Mouse (Mus musculus) c-Kit-negative CD71-positive TER-119-positive erythroid progenitor cells, embryonic 14.5 days (primary cell): Measurements from ENCODE around the gene Cd6.

Experiments used
- DNase-seq: peaks from one replicate; pipeline ENCODE4 v3.0.0-alpha.2; 2013; ENCODE audit warnings: low read depth, low spot score

Gene Cd6

DNA sequence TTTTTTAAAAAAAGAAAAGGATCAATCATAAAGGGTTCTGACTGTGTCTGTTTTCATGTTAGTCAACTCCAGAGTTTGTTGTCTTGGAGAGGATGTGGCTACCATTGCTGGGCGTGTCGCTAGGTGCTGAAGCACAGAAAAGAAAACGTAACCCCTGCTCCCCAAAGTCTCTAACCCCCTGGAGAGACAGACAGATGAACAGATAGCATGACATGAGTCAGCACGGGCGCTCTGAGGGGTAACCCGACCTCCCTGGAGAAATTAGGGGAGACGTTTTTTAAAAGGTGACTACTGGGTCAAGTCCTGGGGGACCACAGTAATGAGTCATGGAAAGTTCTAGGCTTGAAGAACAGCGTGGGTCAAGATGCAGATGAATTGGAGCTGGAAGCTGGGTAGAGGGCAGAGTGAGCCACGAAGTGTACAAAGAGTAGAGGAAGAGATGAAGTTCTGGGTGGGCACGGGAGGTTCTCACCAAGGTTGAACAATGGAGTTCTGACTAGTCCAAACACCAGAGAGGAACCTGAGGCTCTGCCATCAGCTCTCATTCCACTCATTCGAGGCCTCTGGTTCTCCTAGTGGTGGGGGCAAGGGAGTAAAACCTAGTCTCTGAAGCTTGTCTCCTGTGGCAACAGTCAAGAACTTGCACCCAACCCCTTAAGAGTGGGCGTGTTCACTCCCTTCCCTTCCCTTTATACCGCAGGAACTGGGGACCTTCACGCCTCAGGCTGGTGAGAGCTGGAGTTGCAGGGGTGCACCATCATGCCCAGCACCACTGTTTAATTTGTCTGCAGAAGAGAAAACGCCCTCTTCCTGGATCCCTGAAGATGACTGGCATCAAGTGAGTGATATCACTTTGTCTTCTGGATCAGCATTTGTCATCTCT is 9.4 kb upstream of the Cd6 start, which contains the start of gene Slc15a3:
TSS of gene Slc15a3 (plus strand) at position 718 of the 883 bp plus-strand sequence.
- no peak for DNase-seq

DNA sequence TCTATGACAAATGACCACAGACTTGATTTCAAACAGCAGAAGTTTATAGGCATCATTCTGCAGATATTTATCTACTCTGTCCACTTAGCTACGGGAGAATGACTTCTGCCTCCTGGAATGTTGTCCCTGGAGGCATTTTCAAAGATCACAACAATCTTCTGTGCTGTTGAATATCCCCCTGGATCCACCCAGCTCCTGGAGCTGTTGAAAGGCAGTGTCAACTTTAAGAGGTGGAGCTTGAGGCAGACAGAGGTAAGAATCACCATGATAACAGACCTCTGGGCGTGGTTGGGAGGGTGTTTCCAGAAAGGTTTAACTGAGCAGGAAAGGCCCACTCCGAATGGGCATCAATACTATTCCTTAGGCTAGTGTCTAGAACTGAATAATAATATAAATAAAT is 5.8 kb upstream of the Cd6 start:
- no peak for DNase-seq

DNA sequence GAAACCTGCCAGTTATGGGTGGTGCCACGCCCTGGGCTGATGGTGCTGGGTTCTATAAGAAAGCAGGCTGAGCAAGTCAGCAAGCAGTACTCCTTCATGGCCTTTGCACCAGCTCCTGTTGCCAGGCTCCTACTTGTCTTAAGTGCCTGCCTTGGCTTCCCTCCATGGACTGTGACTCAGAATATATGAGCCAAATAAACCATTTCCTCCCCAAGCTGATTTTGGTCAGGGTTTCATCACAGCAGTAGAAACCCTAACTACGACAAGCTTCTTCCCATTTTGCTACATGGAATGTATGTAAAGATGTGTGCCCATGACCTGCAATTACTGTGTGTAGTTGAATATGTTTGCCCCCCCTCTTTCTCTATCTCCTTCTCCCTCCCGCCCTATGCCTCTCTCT is 3.8 kb upstream of the Cd6 start:
- DNase-seq: no peak

DNA sequence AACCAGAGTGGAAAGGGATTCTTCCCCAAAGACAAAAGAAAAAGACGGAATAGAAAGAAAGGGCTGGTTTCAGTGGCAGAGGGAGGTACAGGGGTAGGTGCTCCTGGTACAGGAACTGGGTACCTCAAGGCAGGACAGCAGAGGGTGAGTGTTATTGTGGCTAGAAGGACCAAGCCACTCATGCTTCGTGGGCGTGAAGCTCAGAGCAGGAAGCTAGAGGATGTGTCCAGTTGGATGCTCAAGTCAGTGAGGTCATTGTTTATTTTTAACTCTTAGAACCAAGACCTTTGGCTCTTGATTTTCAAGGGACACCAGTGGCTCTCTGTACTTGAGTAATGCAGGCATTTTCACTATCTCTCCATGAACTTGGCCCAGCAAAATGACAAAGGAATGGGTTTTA is 2.2 kb upstream of the Cd6 start:
- no peak for DNase-seq

DNA sequence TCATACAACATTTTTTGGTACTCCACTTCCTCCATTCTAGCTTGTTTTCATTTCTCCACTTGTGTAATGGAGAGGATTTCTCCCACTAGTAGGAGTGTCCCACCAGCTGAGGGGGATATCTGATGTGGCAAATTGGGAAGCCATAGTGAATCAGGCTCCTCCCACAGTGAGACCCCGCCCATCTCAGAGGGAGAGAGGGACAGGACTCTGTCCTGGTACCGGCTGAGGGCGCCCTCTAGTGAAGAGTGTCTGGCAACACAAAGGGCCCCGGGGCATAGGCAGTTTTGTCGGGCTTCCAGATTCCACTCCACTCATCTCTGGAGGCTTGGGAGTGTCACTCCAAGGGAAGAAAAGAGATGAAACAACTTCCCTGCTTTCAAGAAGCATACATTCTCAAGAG is 1.6 kb upstream of the Cd6 start:
- DNase-seq: no peak

DNA sequence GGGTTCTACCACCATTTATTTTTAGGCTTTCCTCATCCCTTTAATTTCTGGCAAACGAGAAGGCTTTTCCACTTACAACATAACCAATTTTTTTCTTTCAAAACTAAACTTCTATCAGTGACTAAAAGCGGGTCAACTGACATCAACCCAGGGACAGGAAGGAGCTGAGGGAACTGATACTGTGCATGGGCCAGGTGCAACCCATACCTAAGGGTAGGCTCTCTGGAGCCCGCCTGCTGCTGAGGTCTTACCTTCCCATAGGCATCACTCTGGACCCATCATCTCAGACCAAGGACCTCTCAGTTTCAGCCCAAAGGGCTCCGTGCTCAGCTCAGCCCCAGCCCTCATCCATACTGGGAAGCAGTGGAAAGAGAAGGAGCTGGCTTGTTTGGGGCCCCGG is 1.5 kb downstream of the Cd6 start:
- no peak for DNase-seq

- DNase-seq: no peak
Measured at GRCm38 (mm10) chr19:10824061-10824460, 5.8 kb downstream of the Cd6 start.

DNA sequence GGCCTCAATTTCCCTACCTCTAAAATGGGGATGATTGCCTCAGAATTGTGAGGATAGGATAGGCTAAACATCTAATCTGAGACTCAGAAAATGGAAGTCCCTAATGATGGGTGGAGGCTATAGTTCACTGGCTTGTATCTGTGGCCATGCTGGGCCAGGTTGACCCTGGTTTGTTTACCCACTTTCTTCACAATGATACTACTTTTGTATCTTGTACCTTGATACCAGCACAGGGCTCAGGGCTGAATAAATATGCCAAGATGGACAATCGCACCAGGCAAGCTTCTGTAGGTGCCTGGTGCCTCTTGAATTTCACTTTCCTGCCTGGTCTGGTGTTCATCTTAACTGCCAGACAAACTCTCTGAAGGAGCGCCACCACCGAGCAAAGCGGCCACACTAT is 7.3 kb downstream of the Cd6 start:
- DNase-seq: no peak

DNA sequence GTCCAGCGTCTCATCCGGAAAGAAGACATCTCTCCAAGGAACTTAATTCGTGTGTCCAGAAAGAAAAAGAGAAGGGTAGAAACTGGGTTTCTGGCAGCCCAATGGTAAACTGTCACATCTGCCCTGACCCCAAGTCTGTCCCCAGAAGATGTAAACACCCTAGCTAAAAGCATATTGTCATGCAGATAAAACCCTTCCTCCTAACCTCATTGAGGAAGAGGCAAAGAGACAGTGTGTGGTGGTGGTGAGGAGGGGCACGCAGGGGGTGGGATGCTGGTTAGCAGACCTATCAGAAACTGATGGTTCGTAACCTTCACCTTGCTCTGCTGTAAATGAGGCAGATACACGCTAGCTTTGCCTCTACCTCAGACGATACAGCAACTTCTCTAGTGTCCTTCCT is 8.5 kb downstream of the Cd6 start:
- DNase-seq: no peak

DNA sequence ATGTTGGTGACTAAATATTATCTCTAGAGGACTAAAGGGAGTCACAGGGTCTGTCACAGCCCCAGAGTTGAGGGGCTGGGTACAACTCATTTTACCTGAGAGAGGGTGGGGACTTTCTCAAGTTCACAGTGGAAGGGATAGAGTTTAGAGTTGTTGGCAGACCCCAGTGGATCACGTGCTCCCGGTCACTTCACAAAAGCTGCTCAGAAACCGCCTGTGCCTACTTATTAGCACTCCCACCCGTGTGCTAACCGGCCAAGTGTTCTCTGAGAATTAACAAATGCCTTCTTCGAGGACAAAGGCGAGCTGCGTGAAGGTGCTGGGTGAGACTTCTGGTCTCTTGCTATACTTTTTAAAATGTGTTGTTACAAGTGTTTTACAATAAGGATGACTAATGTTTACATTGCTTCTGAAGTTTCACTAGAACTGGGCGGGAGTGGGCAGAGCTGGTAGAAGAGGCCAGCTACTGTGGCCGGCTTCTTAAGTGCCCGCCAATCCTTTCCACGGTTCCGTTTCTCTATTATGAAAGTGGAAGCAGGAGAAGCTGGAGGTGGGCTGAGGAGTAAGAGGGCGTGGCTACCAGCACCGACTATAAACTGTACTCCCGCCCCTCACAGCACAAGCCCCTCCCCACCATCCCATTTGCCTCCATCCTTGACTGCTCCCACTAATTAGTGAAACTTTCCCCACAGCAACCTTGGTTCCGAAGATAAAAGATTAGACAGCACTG is 11.5 kb downstream of the Cd6 start:
- no peak for DNase-seq

DNA sequence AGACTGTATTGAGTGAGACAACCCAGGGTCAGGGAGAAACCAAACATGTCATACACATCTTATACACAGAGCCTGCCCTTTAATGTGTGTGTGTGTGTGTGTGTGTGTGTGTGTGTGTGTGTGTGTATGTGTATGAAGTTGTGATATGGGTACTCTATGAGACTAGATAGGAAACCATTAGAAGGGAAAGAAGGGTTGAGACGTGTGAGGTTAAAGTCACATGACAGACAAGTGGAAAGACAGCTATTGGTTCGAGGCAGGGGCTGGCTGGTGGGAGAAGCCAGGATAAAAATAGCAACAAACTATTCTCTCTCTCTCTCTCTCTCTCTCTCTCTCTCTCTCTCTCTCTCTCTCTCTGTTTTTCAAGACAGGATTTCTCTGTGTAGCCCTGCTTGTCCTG is 13.4 kb downstream of the Cd6 start:
- no peak for DNase-seq

DNA sequence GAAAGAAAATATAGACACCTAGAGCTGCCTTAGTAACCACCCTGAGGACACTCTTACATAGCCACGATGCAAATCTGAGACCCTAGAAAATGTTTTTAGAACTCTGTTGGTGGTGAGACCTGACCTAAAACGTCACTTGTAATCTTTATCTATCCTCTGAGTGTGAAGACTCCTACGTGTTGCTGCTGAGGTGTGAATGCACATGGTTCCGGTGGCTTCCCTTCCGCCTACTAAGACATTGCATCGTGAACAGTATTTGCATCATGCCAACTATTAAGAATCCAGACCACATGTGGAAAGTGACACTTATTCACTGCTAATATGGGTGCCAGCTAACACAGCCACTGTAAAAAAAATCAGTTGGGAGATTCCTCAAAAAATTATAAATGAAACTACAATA is 14.0 kb downstream of the Cd6 start:
- DNase-seq: no peak

GRCm38 (mm10) chr19:10813905-10814304 is 16.0 kb downstream of the Cd6 start:
- no peak for DNase-seq

DNA sequence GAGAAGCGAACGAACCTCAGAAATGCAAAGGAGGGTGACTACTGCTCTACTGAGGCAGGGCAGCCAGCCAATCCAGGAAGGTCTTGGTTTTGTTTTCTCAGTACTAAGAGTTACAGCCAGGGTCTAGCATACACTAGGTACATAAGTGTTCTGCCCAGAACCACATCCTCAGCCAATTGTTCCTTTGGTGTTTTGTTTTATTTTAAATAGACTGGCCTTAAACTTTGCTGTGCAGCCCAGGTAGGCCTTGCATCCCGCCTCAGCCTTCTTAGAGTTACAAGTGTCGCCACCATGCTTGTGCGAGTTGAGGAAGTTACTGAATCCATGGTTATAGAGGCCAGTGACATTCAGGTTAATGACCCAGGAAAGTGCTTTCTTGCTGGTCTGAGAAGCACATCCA is 16.8 kb downstream of the Cd6 start:
- DNase-seq: no peak

DNA sequence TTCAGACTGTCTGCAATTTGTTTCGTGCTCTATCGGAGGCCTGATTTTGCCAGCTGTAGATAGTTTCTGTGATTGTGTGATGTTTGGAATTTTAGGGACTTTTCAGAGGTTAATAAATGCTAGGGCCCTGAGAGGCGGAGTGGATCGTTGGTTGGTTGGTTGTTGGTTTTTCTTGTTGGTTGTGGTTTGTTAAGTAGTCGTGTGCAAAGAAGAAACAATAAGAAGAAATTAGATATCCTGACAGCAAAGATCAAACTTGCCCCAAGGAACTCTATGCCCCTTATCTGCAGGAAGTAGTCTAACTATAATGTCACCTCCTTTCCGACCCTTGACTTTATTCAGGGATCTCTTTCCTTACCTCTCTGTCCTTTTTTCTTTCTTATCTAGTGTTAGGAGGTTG is 18.4 kb downstream of the Cd6 start:
- no peak for DNase-seq

DNA sequence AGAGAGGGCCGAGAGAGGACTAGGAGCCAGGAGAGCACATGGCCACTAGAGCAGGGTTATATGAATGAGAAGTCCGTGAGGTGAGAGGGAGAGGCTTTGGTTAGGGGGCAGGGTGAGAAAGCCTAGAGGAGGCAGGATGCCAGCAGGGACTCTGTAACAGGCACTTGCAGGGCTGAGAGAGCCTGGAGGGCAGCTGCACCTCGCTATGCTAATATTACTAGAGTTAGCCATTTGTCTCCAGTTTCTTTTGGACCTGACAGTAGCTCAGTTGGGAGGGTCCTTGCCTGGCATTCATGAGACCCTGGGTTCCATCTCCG is 19.7 kb downstream of the Cd6 start:
- DNase-seq: no peak

DNA sequence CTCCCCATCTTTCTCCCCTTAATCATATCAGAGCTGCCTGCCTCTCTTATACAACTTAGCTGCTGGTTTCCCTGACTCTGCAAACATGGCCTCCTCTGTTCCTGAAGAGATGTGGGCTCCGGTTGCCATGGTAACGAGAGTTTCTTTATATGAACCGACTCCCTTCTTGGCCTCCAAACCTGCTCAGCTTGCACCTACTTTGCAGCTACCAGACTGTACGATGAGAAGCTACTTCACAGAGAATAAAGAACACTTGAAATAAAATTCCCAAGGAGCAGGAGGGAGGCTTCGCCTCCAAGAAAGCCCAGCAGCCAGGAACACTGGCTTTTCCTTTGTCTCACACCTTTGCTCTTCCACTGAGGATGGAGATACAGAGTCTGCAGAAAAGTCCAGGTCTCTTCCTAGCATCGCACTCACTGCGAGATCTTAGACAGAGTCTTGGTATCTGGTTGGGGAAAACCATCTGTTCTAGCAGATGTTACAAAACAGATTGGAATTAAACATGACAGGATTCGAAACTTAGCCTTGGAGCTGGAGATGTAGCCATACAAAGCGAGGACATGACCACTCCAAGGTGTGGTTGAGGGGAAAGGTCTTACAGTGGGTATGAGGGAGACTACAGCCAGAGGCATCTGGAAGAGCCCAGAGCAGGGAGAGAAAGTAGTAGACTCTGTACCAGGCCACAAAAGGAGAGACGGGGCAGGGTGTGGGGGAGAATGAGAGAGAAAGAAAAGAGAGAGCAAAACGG is 20.3 kb downstream of the Cd6 start:
- no peak for DNase-seq

DNA sequence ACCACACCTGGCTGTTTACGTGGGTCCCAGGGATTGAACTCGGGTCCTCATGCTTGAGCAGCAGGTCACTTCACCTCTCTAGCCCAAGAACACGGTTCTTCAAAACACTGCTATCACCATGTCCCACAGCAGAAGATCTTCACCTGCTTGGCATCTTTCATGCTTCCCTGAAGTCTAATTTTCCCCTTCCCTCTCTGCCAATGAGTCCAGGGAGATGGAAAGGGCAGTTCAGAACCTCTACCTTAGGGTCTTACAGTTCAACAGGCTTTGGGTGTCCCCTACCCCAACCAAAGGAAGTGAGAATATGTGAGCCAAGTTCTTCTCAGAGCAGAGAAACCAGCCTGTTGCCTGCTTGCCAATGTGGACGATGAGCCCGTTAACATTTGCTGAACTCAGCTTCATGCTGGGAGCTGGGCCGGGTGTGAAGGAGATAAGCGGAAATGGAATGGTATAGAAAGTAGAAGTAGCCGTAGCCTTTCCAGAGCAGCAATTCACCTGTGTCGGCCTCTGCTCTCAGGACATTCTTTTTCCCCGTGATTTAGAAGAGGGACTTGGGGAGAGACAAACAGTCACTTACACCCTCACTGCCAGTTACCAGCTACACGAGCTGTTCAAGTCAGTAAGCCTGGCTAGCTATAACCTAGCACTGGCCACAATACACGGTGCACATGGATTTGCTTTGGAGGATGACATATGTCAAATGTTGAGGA is 21.2 kb downstream of the Cd6 start:
- no peak for DNase-seq

GRCm38 (mm10) chr19:10805661-10806285 is 24.1 kb downstream of the Cd6 start:
- DNase-seq: no peak

- no peak for DNase-seq
Measured at GRCm38 (mm10) chr19:10804850-10805660, 24.8 kb downstream of the Cd6 start.

DNA sequence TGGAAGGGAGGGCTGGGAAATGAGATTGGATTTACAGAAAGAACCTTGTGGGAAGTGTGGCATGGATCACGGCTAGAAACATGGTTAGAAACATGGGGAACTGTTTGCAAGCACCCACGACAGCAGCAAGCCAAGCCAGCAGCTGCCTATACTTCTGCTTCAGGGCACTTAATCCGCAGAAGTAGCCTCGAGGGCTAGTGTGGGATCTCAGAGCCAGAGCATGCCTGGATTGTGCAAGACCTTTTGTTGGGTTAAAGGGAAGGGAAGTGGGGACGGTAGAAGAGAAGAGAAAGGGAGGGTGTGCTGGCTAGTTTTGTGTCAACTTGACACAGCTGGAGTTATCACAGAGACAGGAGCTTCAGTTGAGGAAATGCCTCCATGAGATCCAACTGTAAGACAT is 26.1 kb downstream of the Cd6 start:
- no peak for DNase-seq
